Mouse (Mus musculus) MEL (cell line): Measurements from ENCODE around the gene Sept8. TPM values are rescaled to one million over a fixed set of nuclear protein-coding genes. Genes with fewer than 3 reads are reported as not detected.

Source experiments
- DNase-seq: peaks from one replicate; pipeline ENCODE4 v3.0.0; 2011; ENCODE audit warnings: low read depth, low spot score
- H3K27ac ChIP-seq: 2 replicates; pipeline ENCODE4 v1.5.1; 2012; ENCODE audit warnings: low read depth, mild to moderate bottlenecking, control low read depth, low read length, moderate library complexity; ENCODE audit not compliant: control insufficient read depth
- H3K27me3 ChIP-seq, 2 experiments: fragments of 150-350 bp in 1 of 2; sonication (generic) in 1 of 2; 2 replicates each; pipeline ENCODE4 v1.6.1; 2012; ENCODE audit warnings: low read length in 2 of 2, mild to moderate bottlenecking in 2 of 2, improper control_type of control experiment in 1 of 2, moderate library complexity in 1 of 2; ENCODE audit not compliant: insufficient read depth in 2 of 2, control insufficient read depth in 1 of 2
- H3K36me3 ChIP-seq, 2 experiments: 2 replicates each; pipeline ENCODE4 v1.6.1; 2012 to 2014; ENCODE audit warnings: low read length in 2 of 2, improper control_type of control experiment in 1 of 2, inconsistent platforms in 1 of 2, mild to moderate bottlenecking in 1 of 2; ENCODE audit not compliant: insufficient read depth in 2 of 2, control insufficient read depth in 1 of 2
- H3K4me1 ChIP-seq, 2 experiments: fragments of 150-350 bp in 1 of 2; sonication (generic) in 1 of 2; 2 replicates each; pipeline ENCODE4 v1.6.1; 2012; ENCODE audit warnings: low read length in 2 of 2, improper control_type of control experiment in 1 of 2, mild to moderate bottlenecking in 1 of 2; ENCODE audit not compliant: insufficient read depth in 2 of 2, control insufficient read depth in 1 of 2
- H3K4me3 ChIP-seq, 2 experiments: fragments of 150-350 bp in 1 of 2; sonication (generic) in 1 of 2; 2 replicates each; pipeline ENCODE4 v1.5.1; 2012; ENCODE audit warnings: low read depth in 2 of 2, low read length in 2 of 2, mild to moderate bottlenecking in 2 of 2, moderate library complexity in 2 of 2, control low read depth in 1 of 2, improper control_type of control experiment in 1 of 2; ENCODE audit not compliant: control insufficient read depth in 1 of 2, insufficient read depth in 1 of 2
- H3K79me2 ChIP-seq: 2 replicates; pipeline ENCODE4 v1.6.1; 2012; ENCODE audit warnings: mild to moderate bottlenecking, low read length, moderate library complexity; ENCODE audit not compliant: control insufficient read depth, poor library complexity, insufficient read depth
- H3K9ac ChIP-seq: 2 replicates; pipeline ENCODE4 v1.6.1; 2012; ENCODE audit warnings: low read depth, mild to moderate bottlenecking, control low read depth, low read length, moderate library complexity; ENCODE audit not compliant: control insufficient read depth, poor library complexity, severe bottlenecking
- H3K9me3 ChIP-seq: fragments of 150-350 bp; sonication (generic); replicated peaks from 2 replicates; pipeline ENCODE4 v1.6.1; 2012; ENCODE audit warnings: mild to moderate bottlenecking, low read length, improper control_type of control experiment, moderate library complexity; ENCODE audit not compliant: insufficient read depth
- BHLHE40 ChIP-seq: IDR thresholded peaks from 2 replicates; pipeline ENCODE4 v1.6.1; 2012; ENCODE audit warnings: low read depth, mild to moderate bottlenecking, inconsistent platforms, low read length, improper control_type of control experiment, borderline replicate concordance
- CTCF ChIP-seq, 3 experiments: IDR thresholded peaks in 2 of 3; conservative IDR thresholded peaks in 1 of 3; 2 replicates each; pipeline ENCODE4 v1.5.1; 2011 to 2012; ENCODE audit warnings: low read length in 3 of 3, low read depth in 2 of 3, mild to moderate bottlenecking in 2 of 3, improper control_type of control experiment in 1 of 3, inconsistent platforms in 1 of 3, mixed read lengths in 1 of 3, moderate library complexity in 1 of 3; ENCODE audit not compliant: control insufficient read depth in 1 of 3, insufficient read depth in 1 of 3, poor library complexity in 1 of 3, severe bottlenecking in 1 of 3
- E2F4 ChIP-seq: IDR thresholded peaks from 2 replicates; pipeline ENCODE4 v1.6.1; 2011; ENCODE audit warnings: low read depth, low read length, improper control_type of control experiment, borderline replicate concordance
- EP300 ChIP-seq, 2 experiments: IDR thresholded peaks; 2 replicates each; pipeline ENCODE4 v1.6.1; 2011; ENCODE audit warnings: improper control_type of control experiment in 2 of 2, low read length in 2 of 2, low read depth in 1 of 2, mild to moderate bottlenecking in 1 of 2
- ETS1 ChIP-seq: IDR thresholded peaks from 2 replicates; pipeline ENCODE4 v1.6.1; 2012; ENCODE audit warnings: low read depth, mild to moderate bottlenecking, inconsistent platforms, low read length, improper control_type of control experiment, moderate library complexity
- GATA1 ChIP-seq: IDR thresholded peaks from 2 replicates; pipeline ENCODE4 v1.6.1; 2011; ENCODE audit warnings: low read depth, low read length, improper control_type of control experiment
- HCFC1 ChIP-seq: IDR thresholded peaks from 2 replicates; pipeline ENCODE4 v1.6.1; 2012; ENCODE audit warnings: low read depth, mild to moderate bottlenecking, inconsistent platforms, low read length, improper control_type of control experiment, moderate library complexity
- JUND ChIP-seq: IDR thresholded peaks from 2 replicates; pipeline ENCODE4 v1.6.1; 2011; ENCODE audit warnings: low read depth, mild to moderate bottlenecking, improper control_type of control experiment, low read length
- MAFK ChIP-seq: IDR thresholded peaks from 2 replicates; pipeline ENCODE4 v1.6.1; 2011; ENCODE audit warnings: low read depth, mild to moderate bottlenecking, low read length, improper control_type of control experiment, borderline replicate concordance
- MAX ChIP-seq: IDR thresholded peaks from 2 replicates; pipeline ENCODE4 v1.6.1; 2011; ENCODE audit warnings: low read length, improper control_type of control experiment
- MAZ ChIP-seq: IDR thresholded peaks from 2 replicates; pipeline ENCODE4 v1.6.1; 2012; ENCODE audit warnings: low read depth, mild to moderate bottlenecking, inconsistent platforms, low read length, improper control_type of control experiment
- MXI1 ChIP-seq: IDR thresholded peaks from 2 replicates; pipeline ENCODE4 v1.6.1; 2011; ENCODE audit warnings: mild to moderate bottlenecking, low read depth, low read length, improper control_type of control experiment
- MYB ChIP-seq: IDR thresholded peaks from 2 replicates; pipeline ENCODE4 v1.6.1; 2011; ENCODE audit warnings: mild to moderate bottlenecking, low read depth, low read length, improper control_type of control experiment
- NELFE ChIP-seq: IDR thresholded peaks from 2 replicates; pipeline ENCODE4 v1.6.1; 2011; ENCODE audit warnings: low read depth, low read length, improper control_type of control experiment
- POLR2A ChIP-seq, 2 experiments: IDR thresholded peaks; 2 replicates each; pipeline ENCODE4 v1.6.1; 2011 to 2012; ENCODE audit warnings: low read length in 2 of 2, mild to moderate bottlenecking in 2 of 2, control low read depth in 1 of 2, improper control_type of control experiment in 1 of 2, low read depth in 1 of 2, moderate library complexity in 1 of 2; ENCODE audit not compliant: control insufficient read depth in 1 of 2, insufficient read depth in 1 of 2, poor library complexity in 1 of 2
- POLR2AphosphoS2 ChIP-seq: IDR thresholded peaks from 2 replicates; pipeline ENCODE4 v1.6.1; 2011; ENCODE audit warnings: low read length, improper control_type of control experiment
- POLR2AphosphoS5 ChIP-seq: IDR thresholded peaks from 2 replicates; pipeline ENCODE4 v1.6.1; 2012; ENCODE audit warnings: low read depth, borderline replicate concordance, mild to moderate bottlenecking, inconsistent platforms, low read length, moderate library complexity, mixed read lengths
- RAD21 ChIP-seq: IDR thresholded peaks from 2 replicates; pipeline ENCODE4 v1.6.1; 2011; ENCODE audit warnings: mild to moderate bottlenecking, low read depth, low read length, improper control_type of control experiment
- SIN3A ChIP-seq: IDR thresholded peaks from 2 replicates; pipeline ENCODE4 v1.6.1; 2012; ENCODE audit warnings: low read length, improper control_type of control experiment, inconsistent platforms
- UBTF ChIP-seq: IDR thresholded peaks from 2 replicates; pipeline ENCODE4 v1.6.1; 2012; ENCODE audit warnings: low read depth, mild to moderate bottlenecking, inconsistent platforms, low read length, improper control_type of control experiment, moderate library complexity, borderline replicate concordance; ENCODE audit not compliant: insufficient read depth
- USF1 ChIP-seq: IDR thresholded peaks from 2 replicates; pipeline ENCODE4 v1.6.1; 2014; ENCODE audit warnings: low read depth, mild to moderate bottlenecking, inconsistent platforms, low read length, improper control_type of control experiment, moderate library complexity
- ZC3H11A ChIP-seq: IDR thresholded peaks from 2 replicates; pipeline ENCODE4 v1.6.1; 2012; ENCODE audit warnings: low read depth, mild to moderate bottlenecking, inconsistent platforms, low read length, improper control_type of control experiment
- ZKSCAN1 ChIP-seq: IDR thresholded peaks from 2 replicates; pipeline ENCODE4 v1.6.1; 2012; ENCODE audit warnings: low read depth, mild to moderate bottlenecking, inconsistent platforms, low read length, improper control_type of control experiment, moderate library complexity
- ZMIZ1 ChIP-seq: IDR thresholded peaks from 2 replicates; pipeline ENCODE4 v1.6.1; 2012; ENCODE audit warnings: low read depth, mild to moderate bottlenecking, inconsistent platforms, low read length, improper control_type of control experiment, moderate library complexity
- ZNF384 ChIP-seq: IDR thresholded peaks from 2 replicates; pipeline ENCODE4 v1.6.1; 2012; ENCODE audit warnings: low read depth, mild to moderate bottlenecking, inconsistent platforms, low read length, improper control_type of control experiment
- polyA plus RNA-seq, 2 experiments: library from polyadenylated mRNA; stranded (reverse) in 1 of 2; unstranded in 1 of 2; fragments of >175 nt in 1 of 2; fragments of >200 nt in 1 of 2; gene quantifications; 2 replicates each; pipeline versions ENCODE4 v1.2.1 to v1.2.4; 2012; ENCODE audit warnings: low replicate concordance in 2 of 2, low read depth in 1 of 2; ENCODE audit not compliant: insufficient read length in 2 of 2, insufficient read depth in 1 of 2, missing spikeins in 1 of 2
- total RNA-seq: library from RNA; depleted of rRNA; stranded (reverse); fragments of 300-350 nt; gene quantifications from 2 replicates; pipeline ENCODE4 v1.2.3, GENCODE M21; 2012

Sept8 gene
- total and polyA plus RNA-seq, 3 experiments: 196 to 294 (median 278) TPM

GRCm38 (mm10) chr11:53493243-53493955 is 25.7 kb upstream of the Sept8 start:
- Histone ChIP-seq H3K9me3 (no peaks in the 10 kb centered on the region), H3K79me2 (no peaks in the 10 kb centered on the region), H3K36me3 (no peaks in the 10 kb centered on the region; a peak in 1 of 4 replicates), H3K27me3 (no peaks in the 10 kb centered on the region), H3K27ac (no peak overlapping the region), H3K9ac (no peak overlapping the region), H3K4me3 (no peak overlapping the region), H3K4me1 (0 out of 4 replicates have a peak, but pooled peaks cover 0 to 2% of the 10 kb centered on the region in 2 experiments)
- DNase-seq: no peak
- TF ChIP-seq MAFK (no peak), USF1 (no peak), MAZ (no peak), GATA1 (no peak), E2F4 (no peak), SIN3A (no peak), POLR2A (IDR thresholded peaks at IDR 0.05; ENCODE audit: control insufficient read depth in 1 of 2, insufficient read depth in 1 of 2, low read depth in 1 of 2, low read length in 2 of 2, poor library complexity in 1 of 2) (no peak), MAX (no peak), JUND (no peak)

- no peak overlapping the region for H3K4me3 ChIP-seq
- no peaks in the 10 kb centered on the region for H3K27me3 ChIP-seq
- no peak for DNase-seq
- no peak overlapping the region for H3K9ac ChIP-seq
- H3K36me3 ChIP-seq: no peaks in the 10 kb centered on the region
- no peaks in the 10 kb centered on the region for H3K79me2 ChIP-seq
- H3K9me3 ChIP-seq: no peaks in the 10 kb centered on the region
- no peak overlapping the region for H3K27ac ChIP-seq
- no peak for TF ChIP-seq UBTF
- TF ChIP-seq RAD21: no peak
- no peak for TF ChIP-seq EP300 (IDR thresholded peaks at IDR 0.05; ENCODE audit: low read depth in 1 of 2, low read length in 2 of 2)
- TF ChIP-seq MXI1: no peak
- no peak for TF ChIP-seq ZC3H11A
- TF ChIP-seq HCFC1: no peak
- TF ChIP-seq POLR2AphosphoS2: no peak
- no peak for TF ChIP-seq ZKSCAN1
- no peak for TF ChIP-seq NELFE
- no peak for TF ChIP-seq MAZ
- TF ChIP-seq CTCF (IDR thresholded peaks at IDR 0.05 in 2 of 3, conservative IDR thresholded peaks at IDR 0.05 in 1 of 3; ENCODE audit: control insufficient read depth in 1 of 3, insufficient read depth in 1 of 3, low read depth in 2 of 3, low read length in 3 of 3, poor library complexity in 1 of 3, severe bottlenecking in 1 of 3): no peak
- no peak for TF ChIP-seq POLR2AphosphoS5
- no peak for TF ChIP-seq GATA1
- TF ChIP-seq ETS1: no peak
- TF ChIP-seq BHLHE40: no peak
- no peak for TF ChIP-seq ZMIZ1
- TF ChIP-seq ZNF384: no peak
- TF ChIP-seq JUND: no peak
- no peak for TF ChIP-seq MYB
- TF ChIP-seq SIN3A: no peak
- H3K4me1 ChIP-seq: 0 out of 4 replicates have a peak, but pooled peaks cover 0 to 2% of the 10 kb centered on the region in 2 experiments
Observed at GRCm38 (mm10) chr11:53495417-53495816, 23.6 kb upstream of the Sept8 start.
